Mouse (Mus musculus) MEL (cell line): ENCODE data around the gene Rpl36-ps4. TPM values are rescaled to one million over a fixed set of nuclear protein-coding genes. Genes with fewer than 3 reads are reported as not detected.
A peak's percentile ranks its signal among the peaks of the same experiment; 100 is the strongest.

ENCODE experiments used
- DNase-seq: peaks from one replicate; pipeline ENCODE4 v3.0.0; 2011; ENCODE audit warnings: low read depth, low spot score
- H3K27ac ChIP-seq: 2 replicates; pipeline ENCODE4 v1.5.1; 2012; ENCODE audit warnings: low read depth, mild to moderate bottlenecking, control low read depth, low read length, moderate library complexity; ENCODE audit not compliant: control insufficient read depth
- H3K27me3 ChIP-seq, 2 experiments: fragments of 150-350 bp in 1 of 2; sonication (generic) in 1 of 2; 2 replicates each; pipeline ENCODE4 v1.6.1; 2012; ENCODE audit warnings: low read length in 2 of 2, mild to moderate bottlenecking in 2 of 2, improper control_type of control experiment in 1 of 2, moderate library complexity in 1 of 2; ENCODE audit not compliant: insufficient read depth in 2 of 2, control insufficient read depth in 1 of 2
- H3K36me3 ChIP-seq, 2 experiments: 2 replicates each; pipeline ENCODE4 v1.6.1; 2012 to 2014; ENCODE audit warnings: low read length in 2 of 2, improper control_type of control experiment in 1 of 2, inconsistent platforms in 1 of 2, mild to moderate bottlenecking in 1 of 2; ENCODE audit not compliant: insufficient read depth in 2 of 2, control insufficient read depth in 1 of 2
- H3K4me1 ChIP-seq, 2 experiments: fragments of 150-350 bp in 1 of 2; sonication (generic) in 1 of 2; 2 replicates each; pipeline ENCODE4 v1.6.1; 2012; ENCODE audit warnings: low read length in 2 of 2, improper control_type of control experiment in 1 of 2, mild to moderate bottlenecking in 1 of 2; ENCODE audit not compliant: insufficient read depth in 2 of 2, control insufficient read depth in 1 of 2
- H3K4me3 ChIP-seq, 2 experiments: fragments of 150-350 bp in 1 of 2; sonication (generic) in 1 of 2; 2 replicates each; pipeline ENCODE4 v1.5.1; 2012; ENCODE audit warnings: low read depth in 2 of 2, low read length in 2 of 2, mild to moderate bottlenecking in 2 of 2, moderate library complexity in 2 of 2, control low read depth in 1 of 2, improper control_type of control experiment in 1 of 2; ENCODE audit not compliant: control insufficient read depth in 1 of 2, insufficient read depth in 1 of 2
- H3K79me2 ChIP-seq: 2 replicates; pipeline ENCODE4 v1.6.1; 2012; ENCODE audit warnings: mild to moderate bottlenecking, low read length, moderate library complexity; ENCODE audit not compliant: control insufficient read depth, poor library complexity, insufficient read depth
- H3K9ac ChIP-seq: 2 replicates; pipeline ENCODE4 v1.6.1; 2012; ENCODE audit warnings: low read depth, mild to moderate bottlenecking, control low read depth, low read length, moderate library complexity; ENCODE audit not compliant: control insufficient read depth, poor library complexity, severe bottlenecking
- H3K9me3 ChIP-seq: fragments of 150-350 bp; sonication (generic); replicated peaks from 2 replicates; pipeline ENCODE4 v1.6.1; 2012; ENCODE audit warnings: mild to moderate bottlenecking, low read length, improper control_type of control experiment, moderate library complexity; ENCODE audit not compliant: insufficient read depth
- BHLHE40 ChIP-seq: IDR thresholded peaks from 2 replicates; pipeline ENCODE4 v1.6.1; 2012; ENCODE audit warnings: low read depth, mild to moderate bottlenecking, inconsistent platforms, low read length, improper control_type of control experiment, borderline replicate concordance
- CHD1 ChIP-seq: IDR thresholded peaks from 2 replicates; pipeline ENCODE4 v1.6.1; 2012; ENCODE audit warnings: low read depth, mild to moderate bottlenecking, inconsistent platforms, low read length, improper control_type of control experiment
- CHD2 ChIP-seq: IDR thresholded peaks from 2 replicates; pipeline ENCODE4 v1.6.1; 2011; ENCODE audit warnings: low read length, improper control_type of control experiment
- CTCF ChIP-seq, 3 experiments: IDR thresholded peaks in 2 of 3; conservative IDR thresholded peaks in 1 of 3; 2 replicates each; pipeline ENCODE4 v1.5.1; 2011 to 2012; ENCODE audit warnings: low read length in 3 of 3, low read depth in 2 of 3, mild to moderate bottlenecking in 2 of 3, improper control_type of control experiment in 1 of 3, inconsistent platforms in 1 of 3, mixed read lengths in 1 of 3, moderate library complexity in 1 of 3; ENCODE audit not compliant: control insufficient read depth in 1 of 3, insufficient read depth in 1 of 3, poor library complexity in 1 of 3, severe bottlenecking in 1 of 3
- E2F4 ChIP-seq: IDR thresholded peaks from 2 replicates; pipeline ENCODE4 v1.6.1; 2011; ENCODE audit warnings: low read depth, low read length, improper control_type of control experiment, borderline replicate concordance
- ELF1 ChIP-seq: IDR thresholded peaks from 2 replicates; pipeline ENCODE4 v1.6.1; 2014; ENCODE audit warnings: low read depth, mild to moderate bottlenecking, inconsistent platforms, low read length, improper control_type of control experiment, moderate library complexity
- EP300 ChIP-seq, 2 experiments: IDR thresholded peaks; 2 replicates each; pipeline ENCODE4 v1.6.1; 2011; ENCODE audit warnings: improper control_type of control experiment in 2 of 2, low read length in 2 of 2, low read depth in 1 of 2, mild to moderate bottlenecking in 1 of 2
- ETS1 ChIP-seq: IDR thresholded peaks from 2 replicates; pipeline ENCODE4 v1.6.1; 2012; ENCODE audit warnings: low read depth, mild to moderate bottlenecking, inconsistent platforms, low read length, improper control_type of control experiment, moderate library complexity
- GABPA ChIP-seq: IDR thresholded peaks from 2 replicates; pipeline ENCODE4 v1.6.1; 2012; ENCODE audit warnings: low read depth, mild to moderate bottlenecking, inconsistent platforms, low read length, improper control_type of control experiment, moderate library complexity
- GATA1 ChIP-seq: IDR thresholded peaks from 2 replicates; pipeline ENCODE4 v1.6.1; 2011; ENCODE audit warnings: low read depth, low read length, improper control_type of control experiment
- HCFC1 ChIP-seq: IDR thresholded peaks from 2 replicates; pipeline ENCODE4 v1.6.1; 2012; ENCODE audit warnings: low read depth, mild to moderate bottlenecking, inconsistent platforms, low read length, improper control_type of control experiment, moderate library complexity
- JUND ChIP-seq: IDR thresholded peaks from 2 replicates; pipeline ENCODE4 v1.6.1; 2011; ENCODE audit warnings: low read depth, mild to moderate bottlenecking, improper control_type of control experiment, low read length
- KAT2A ChIP-seq: conservative IDR thresholded peaks from 2 replicates; pipeline ENCODE4 v1.6.1; 2012; ENCODE audit warnings: low read depth, low read length, improper control_type of control experiment, inconsistent platforms
- MAFK ChIP-seq: IDR thresholded peaks from 2 replicates; pipeline ENCODE4 v1.6.1; 2011; ENCODE audit warnings: low read depth, mild to moderate bottlenecking, low read length, improper control_type of control experiment, borderline replicate concordance
- MAX ChIP-seq: IDR thresholded peaks from 2 replicates; pipeline ENCODE4 v1.6.1; 2011; ENCODE audit warnings: low read length, improper control_type of control experiment
- MAZ ChIP-seq: IDR thresholded peaks from 2 replicates; pipeline ENCODE4 v1.6.1; 2012; ENCODE audit warnings: low read depth, mild to moderate bottlenecking, inconsistent platforms, low read length, improper control_type of control experiment
- MEF2A ChIP-seq: IDR thresholded peaks from 2 replicates; pipeline ENCODE4 v1.6.1; 2014; ENCODE audit warnings: low read depth, mild to moderate bottlenecking, inconsistent platforms, low read length, improper control_type of control experiment; ENCODE audit not compliant: poor library complexity, insufficient replicate concordance, severe bottlenecking; ENCODE audit errors: extremely low read depth
- MXI1 ChIP-seq: IDR thresholded peaks from 2 replicates; pipeline ENCODE4 v1.6.1; 2011; ENCODE audit warnings: mild to moderate bottlenecking, low read depth, low read length, improper control_type of control experiment
- MYB ChIP-seq: IDR thresholded peaks from 2 replicates; pipeline ENCODE4 v1.6.1; 2011; ENCODE audit warnings: mild to moderate bottlenecking, low read depth, low read length, improper control_type of control experiment
- MYC ChIP-seq: IDR thresholded peaks from 2 replicates; pipeline ENCODE4 v1.6.1; 2011; ENCODE audit warnings: low read depth, mild to moderate bottlenecking, low read length, improper control_type of control experiment, moderate library complexity
- NRF1 ChIP-seq: IDR thresholded peaks from 2 replicates; pipeline ENCODE4 v1.6.1; 2014; ENCODE audit warnings: low read depth, mild to moderate bottlenecking, inconsistent platforms, low read length, improper control_type of control experiment, moderate library complexity; ENCODE audit not compliant: poor library complexity, insufficient read depth, severe bottlenecking
- POLR2A ChIP-seq, 2 experiments: IDR thresholded peaks; 2 replicates each; pipeline ENCODE4 v1.6.1; 2011 to 2012; ENCODE audit warnings: low read length in 2 of 2, mild to moderate bottlenecking in 2 of 2, control low read depth in 1 of 2, improper control_type of control experiment in 1 of 2, low read depth in 1 of 2, moderate library complexity in 1 of 2; ENCODE audit not compliant: control insufficient read depth in 1 of 2, insufficient read depth in 1 of 2, poor library complexity in 1 of 2
- POLR2AphosphoS2 ChIP-seq: IDR thresholded peaks from 2 replicates; pipeline ENCODE4 v1.6.1; 2011; ENCODE audit warnings: low read length, improper control_type of control experiment
- POLR2AphosphoS5 ChIP-seq: IDR thresholded peaks from 2 replicates; pipeline ENCODE4 v1.6.1; 2012; ENCODE audit warnings: low read depth, borderline replicate concordance, mild to moderate bottlenecking, inconsistent platforms, low read length, moderate library complexity, mixed read lengths
- RAD21 ChIP-seq: IDR thresholded peaks from 2 replicates; pipeline ENCODE4 v1.6.1; 2011; ENCODE audit warnings: mild to moderate bottlenecking, low read depth, low read length, improper control_type of control experiment
- RCOR1 ChIP-seq: IDR thresholded peaks from 2 replicates; pipeline ENCODE4 v1.6.1; 2012; ENCODE audit warnings: low read depth, mild to moderate bottlenecking, inconsistent platforms, low read length, improper control_type of control experiment
- SIN3A ChIP-seq: IDR thresholded peaks from 2 replicates; pipeline ENCODE4 v1.6.1; 2012; ENCODE audit warnings: low read length, improper control_type of control experiment, inconsistent platforms
- TCF12 ChIP-seq: IDR thresholded peaks from 2 replicates; pipeline ENCODE4 v1.6.1; 2014; ENCODE audit warnings: low read depth, mild to moderate bottlenecking, inconsistent platforms, low read length, improper control_type of control experiment, moderate library complexity
- UBTF ChIP-seq: IDR thresholded peaks from 2 replicates; pipeline ENCODE4 v1.6.1; 2012; ENCODE audit warnings: low read depth, mild to moderate bottlenecking, inconsistent platforms, low read length, improper control_type of control experiment, moderate library complexity, borderline replicate concordance; ENCODE audit not compliant: insufficient read depth
- USF1 ChIP-seq: IDR thresholded peaks from 2 replicates; pipeline ENCODE4 v1.6.1; 2014; ENCODE audit warnings: low read depth, mild to moderate bottlenecking, inconsistent platforms, low read length, improper control_type of control experiment, moderate library complexity
- USF2 ChIP-seq, 2 experiments: IDR thresholded peaks; 2 replicates each; pipeline ENCODE4 v1.6.1; 2011 to 2012; ENCODE audit warnings: improper control_type of control experiment in 2 of 2, low read length in 2 of 2, borderline replicate concordance in 1 of 2, inconsistent platforms in 1 of 2, low read depth in 1 of 2, mild to moderate bottlenecking in 1 of 2; ENCODE audit not compliant: insufficient read depth in 1 of 2
- ZC3H11A ChIP-seq: IDR thresholded peaks from 2 replicates; pipeline ENCODE4 v1.6.1; 2012; ENCODE audit warnings: low read depth, mild to moderate bottlenecking, inconsistent platforms, low read length, improper control_type of control experiment
- ZKSCAN1 ChIP-seq: IDR thresholded peaks from 2 replicates; pipeline ENCODE4 v1.6.1; 2012; ENCODE audit warnings: low read depth, mild to moderate bottlenecking, inconsistent platforms, low read length, improper control_type of control experiment, moderate library complexity
- ZMIZ1 ChIP-seq: IDR thresholded peaks from 2 replicates; pipeline ENCODE4 v1.6.1; 2012; ENCODE audit warnings: low read depth, mild to moderate bottlenecking, inconsistent platforms, low read length, improper control_type of control experiment, moderate library complexity
- ZNF384 ChIP-seq: IDR thresholded peaks from 2 replicates; pipeline ENCODE4 v1.6.1; 2012; ENCODE audit warnings: low read depth, mild to moderate bottlenecking, inconsistent platforms, low read length, improper control_type of control experiment
- polyA plus RNA-seq, 2 experiments: library from polyadenylated mRNA; stranded (reverse) in 1 of 2; unstranded in 1 of 2; fragments of >175 nt in 1 of 2; fragments of >200 nt in 1 of 2; gene quantifications; 2 replicates each; pipeline versions ENCODE4 v1.2.1 to v1.2.4; 2012; ENCODE audit warnings: low replicate concordance in 2 of 2, low read depth in 1 of 2; ENCODE audit not compliant: insufficient read length in 2 of 2, insufficient read depth in 1 of 2, missing spikeins in 1 of 2
- total RNA-seq: library from RNA; depleted of rRNA; stranded (reverse); fragments of 300-350 nt; gene quantifications from 2 replicates; pipeline ENCODE4 v1.2.3, GENCODE M21; 2012

Rpl36-ps4 gene
- total and polyA plus RNA-seq, 3 experiments: not detected

GRCm38 (mm10) chr17:87936156-87936555 lies 15.4 kb downstream of the Rpl36-ps4 start:
- DNase-seq: peak; percentile 48

GRCm38 (mm10) chr17:87948965-87949584 lies 28.3 kb downstream of the Rpl36-ps4 start:
- Histone ChIP-seq H3K9me3 (no peaks in the 10 kb centered on the region), H3K9ac (peak overlapping the region; percentile 48; the same call in 1 of the 2 replicates), H3K4me1 (no peaks in the 10 kb centered on the region), H3K36me3 (no peaks in the 10 kb centered on the region), H3K27ac (no peak overlapping the region), H3K27me3 (no peaks in the 10 kb centered on the region), H3K79me2 (no peaks in the 10 kb centered on the region), H3K4me3 (peak overlapping the region; percentile 31 to 45; a peak in 2 of 4 replicates)
- DNase-seq: peak; percentile 85
- TF ChIP-seq CTCF (IDR thresholded peaks at IDR 0.05 in 2 of 3, conservative IDR thresholded peaks at IDR 0.05 in 1 of 3; ENCODE audit: control insufficient read depth in 1 of 3, insufficient read depth in 1 of 3, low read depth in 2 of 3, low read length in 3 of 3, poor library complexity in 1 of 3, severe bottlenecking in 1 of 3) (peak; percentile 97 to 98 (median 98)), ELF1 (0 out of 2 replicates have a peak, but pooled peaks have one; percentile 26), MXI1 (no peak), ZC3H11A (peak; percentile 89), RAD21 (peak; percentile 96), USF1 (no peak), CHD2 (no peak), MAZ (no peak), POLR2AphosphoS5 (no peak), JUND (no peak), USF2 (IDR thresholded peaks at IDR 0.05; ENCODE audit: borderline replicate concordance in 1 of 2, insufficient read depth in 1 of 2, low read depth in 1 of 2, low read length in 2 of 2) (no peak), BHLHE40 (no peak), ZKSCAN1 (no peak), SIN3A (peak; percentile 44; the same call in 1 of the 2 replicates), ZMIZ1 (no peak), E2F4 (no peak), ZNF384 (no peak), RCOR1 (no peak), MAFK (no peak), GABPA (no peak)

More at GRCm38 (mm10) chr17:87936156-87936555, 15.4 kb downstream of the Rpl36-ps4 start:
- peaks cover 0 to 2% of the 10 kb centered on the region in 2 experiments; a peak in 2 of 4 replicates for H3K36me3 ChIP-seq
- H3K4me1 ChIP-seq: no peaks in the 10 kb centered on the region; a peak in 2 of 4 replicates
- H3K9me3 ChIP-seq: no peaks in the 10 kb centered on the region
- TF ChIP-seq MAX (no peak), GATA1 (no peak), ZNF384 (peak; percentile 86), MAFK (no peak), POLR2A (IDR thresholded peaks at IDR 0.05; ENCODE audit: control insufficient read depth in 1 of 2, insufficient read depth in 1 of 2, low read depth in 1 of 2, low read length in 2 of 2, poor library complexity in 1 of 2) (no peak), KAT2A (no peak), RAD21 (no peak), CTCF (IDR thresholded peaks at IDR 0.05 in 2 of 3, conservative IDR thresholded peaks at IDR 0.05 in 1 of 3; ENCODE audit: control insufficient read depth in 1 of 3, insufficient read depth in 1 of 3, low read depth in 2 of 3, low read length in 3 of 3, poor library complexity in 1 of 3, severe bottlenecking in 1 of 3) (no peak), ETS1 (0 out of 2 replicates have a peak, but pooled peaks have one; percentile 16), NRF1 (no peak), UBTF (no peak), CHD2 (no peak), RCOR1 (no peak), CHD1 (no peak), HCFC1 (no peak), MYC (no peak), EP300 (IDR thresholded peaks at IDR 0.05; ENCODE audit: low read depth in 1 of 2, low read length in 2 of 2) (peak; percentile 44 to 56; a peak in 3 of 4 replicates), JUND (no peak), MEF2A (no peak), POLR2AphosphoS5 (no peak), TCF12 (0 out of 2 replicates have a peak, but pooled peaks have one; percentile 19), MYB (no peak), ELF1 (no peak), POLR2AphosphoS2 (no peak)
- TF ChIP-seq, all 39 proteins: peak for 4
- Histone ChIP-seq H3K27me3 (no peaks in the 10 kb centered on the region; a peak in 1 of 4 replicates), H3K4me3 (no peak overlapping the region), H3K9ac (no peak overlapping the region), H3K27ac (no peak overlapping the region), H3K79me2 (no peaks in the 10 kb centered on the region)
